Mouse (Mus musculus) inflammation-experienced regulatory T-cells, adult 6 months (primary cell): Measurements from ENCODE around the gene Olfr1270. TPM values are rescaled to one million over a fixed set of nuclear protein-coding genes. Genes with fewer than 3 reads are reported as not detected.
"Not testable (repeated sequence)": the region's sequence is repeated elsewhere in the genome, so short reads cannot be mapped to it uniquely, and the experiment has no call there.

Experiments
- ATAC-seq: one replicate; pipeline ENCODE4 v1.8.0; 2017
- polyA plus RNA-seq, 3 experiments: library from polyadenylated mRNA; unstranded; fragments of 100-300 nt; shearing (Covaris generic); gene quantifications; one replicate each; pipeline ENCODE4 v1.2.1; 2017

Olfr1270 gene
- not detected for polyA plus RNA-seq

DNA sequence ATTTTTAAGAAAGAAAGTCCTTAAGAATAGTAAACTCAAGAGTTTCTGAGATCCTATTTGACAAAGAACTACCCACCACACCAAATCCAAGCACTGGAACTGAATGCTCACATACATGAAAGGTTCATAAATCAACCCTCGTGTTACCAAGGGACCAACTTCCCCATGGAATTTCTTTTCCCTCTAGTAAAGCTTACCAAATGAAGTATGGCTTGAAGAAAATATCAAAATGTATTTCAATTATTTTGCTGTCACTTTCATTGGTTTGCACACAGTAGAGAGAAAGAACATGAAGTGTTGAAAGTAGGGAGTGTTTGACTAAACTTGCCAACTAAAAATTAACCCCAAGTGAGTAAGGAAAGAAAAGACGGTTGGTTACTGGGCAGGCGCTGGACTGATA lies at the start of gene Olfr1270:
Gene Olfr1270 (minus strand): TSS at position 101 of the 400 bp plus-strand sequence.
- ATAC-seq, result no peak

DNA sequence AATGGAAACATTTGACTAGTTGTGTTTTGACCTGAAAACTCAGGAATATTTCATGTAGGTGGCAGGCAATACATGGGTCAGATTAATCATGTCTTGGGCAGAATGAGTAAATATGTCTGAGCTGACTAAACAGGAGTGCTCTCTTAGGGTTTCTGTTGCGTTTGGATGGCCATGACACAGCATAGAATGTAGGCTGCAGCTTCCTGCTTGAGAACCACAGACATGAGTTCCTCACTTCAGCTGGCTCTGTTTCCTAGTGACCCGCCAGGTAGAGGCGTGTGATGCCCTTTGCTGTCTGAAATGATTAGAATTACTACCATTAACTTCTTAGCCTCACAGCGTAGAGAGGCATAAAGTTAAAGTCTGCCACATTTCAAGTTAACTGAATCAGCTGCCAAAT lies 46.7 kb upstream of the Olfr1270 start:
- ATAC-seq, result not testable (repeated sequence)

DNA sequence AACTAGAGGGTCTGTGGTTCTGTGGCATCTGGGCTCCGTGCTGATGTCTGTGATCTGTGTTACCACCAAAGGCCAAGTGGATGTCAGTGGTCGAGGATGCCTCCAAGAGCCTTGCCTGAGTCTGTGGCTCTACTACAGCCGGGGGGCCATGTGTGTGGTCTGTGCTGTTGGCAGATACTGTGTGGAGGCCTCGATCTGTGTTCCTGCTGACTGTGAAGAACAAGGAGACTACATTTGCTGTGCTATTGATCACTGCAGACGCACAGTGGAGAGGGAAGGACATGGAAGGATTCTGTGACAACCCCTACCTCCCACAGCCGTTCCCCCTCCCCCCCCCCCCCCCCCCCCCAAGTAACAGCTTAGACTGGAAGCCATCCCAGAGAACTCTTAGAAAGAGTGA lies 42.4 kb upstream of the Olfr1270 start:
- not testable (repeated sequence) for ATAC-seq

DNA sequence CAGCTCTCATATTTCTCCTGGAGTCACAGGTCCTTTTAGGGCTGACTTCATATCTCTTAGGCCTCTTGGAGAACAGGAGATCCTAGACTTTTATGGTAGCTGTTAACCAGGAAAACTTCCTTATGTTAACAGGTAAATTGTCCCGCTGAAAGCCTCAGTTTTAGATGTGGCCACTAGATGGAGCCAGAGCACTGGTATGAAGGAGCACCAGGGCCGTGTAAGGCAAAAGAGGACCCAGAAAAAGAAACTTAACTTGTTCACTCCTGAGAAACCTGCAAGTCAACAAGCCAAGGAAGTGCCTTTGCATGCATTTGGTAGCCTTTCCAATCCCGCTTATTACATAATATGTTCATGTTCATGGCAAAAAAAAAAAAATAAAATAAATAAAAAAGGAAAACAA lies 41.9 kb upstream of the Olfr1270 start:
- ATAC-seq, result not testable (repeated sequence)

DNA sequence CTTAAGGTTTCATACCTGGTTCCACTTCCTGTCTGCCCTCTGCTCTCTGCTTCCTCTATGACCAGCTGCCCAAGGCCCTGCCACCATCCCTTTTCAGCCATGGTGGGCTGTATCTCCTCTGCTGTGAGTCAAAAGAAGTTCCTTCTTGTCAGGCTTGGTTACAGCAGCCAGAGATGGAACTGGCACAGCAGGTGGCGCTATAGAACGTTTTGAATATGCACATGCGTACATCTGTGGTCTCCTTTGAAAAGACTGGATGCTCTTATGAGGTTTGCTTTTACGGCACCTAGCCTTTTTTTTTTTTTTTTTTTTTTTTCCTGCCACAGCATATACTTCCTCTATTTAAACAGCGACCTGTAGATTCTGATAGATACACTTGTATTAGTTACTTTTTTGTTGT lies 34.2 kb upstream of the Olfr1270 start:
- not testable (repeated sequence) for ATAC-seq

DNA sequence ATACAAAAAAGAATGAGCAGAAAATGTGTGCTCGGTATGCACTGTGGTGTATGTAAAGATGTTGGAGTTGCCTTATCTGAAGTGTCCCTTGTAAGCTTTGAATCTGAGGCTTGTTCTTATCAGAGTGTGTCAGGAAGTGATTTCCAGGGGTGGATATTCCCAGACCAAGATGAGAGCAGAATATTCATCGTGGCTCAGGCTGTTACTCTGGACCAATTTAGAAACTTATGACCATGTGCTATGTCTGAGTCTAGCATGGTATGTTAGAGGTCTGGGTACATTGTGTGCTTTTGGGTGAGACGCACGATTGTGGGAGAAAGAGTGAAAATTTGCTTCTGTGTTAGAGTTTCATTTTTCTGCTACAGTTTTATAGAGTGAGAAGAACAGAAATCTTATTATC lies 33.2 kb upstream of the Olfr1270 start:
- ATAC-seq, result not testable (repeated sequence)

DNA sequence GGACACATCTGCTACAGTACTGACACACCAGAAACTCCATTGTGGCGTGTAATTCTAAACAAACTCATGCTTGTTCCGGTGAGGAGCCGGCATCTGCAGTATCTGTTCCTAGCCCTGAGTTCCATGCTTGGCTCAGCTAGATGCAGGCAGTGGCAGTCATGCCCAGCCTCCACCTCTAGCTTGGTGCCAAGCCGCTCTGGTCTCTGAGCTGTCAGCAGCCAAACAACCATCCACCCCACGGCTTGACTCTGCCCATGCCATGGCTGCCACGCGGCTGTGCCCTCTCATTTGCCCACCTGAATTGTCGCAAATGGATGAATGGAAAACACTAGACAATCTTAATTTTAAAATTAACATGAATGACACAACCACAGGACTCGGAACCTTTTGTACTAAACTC lies 1.0 kb upstream of the Olfr1270 start:
- no peak for ATAC-seq

DNA sequence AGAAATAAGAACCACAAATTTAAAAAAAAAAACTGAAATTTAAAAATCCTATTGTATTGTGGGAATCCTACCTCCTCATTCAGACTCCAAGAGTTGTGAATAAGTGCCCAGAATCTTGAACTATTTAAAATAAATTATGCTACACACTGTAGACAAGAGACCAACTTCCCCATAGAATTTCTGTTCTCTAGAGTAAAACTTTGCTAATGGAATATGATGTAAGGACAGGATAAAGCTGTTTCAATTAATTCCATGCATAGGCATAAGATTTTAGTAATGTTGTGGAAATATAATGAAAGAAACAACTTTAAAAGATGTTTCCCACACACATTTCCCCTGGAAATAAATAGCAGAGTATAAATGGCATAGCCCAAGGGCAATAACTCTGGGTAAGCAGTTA lies 10.7 kb downstream of the Olfr1270 start, which contains the start of gene Olfr32:
Gene Olfr32 (minus strand): TSS at position 101 of the 400 bp plus-strand sequence.
- no peak for ATAC-seq

DNA sequence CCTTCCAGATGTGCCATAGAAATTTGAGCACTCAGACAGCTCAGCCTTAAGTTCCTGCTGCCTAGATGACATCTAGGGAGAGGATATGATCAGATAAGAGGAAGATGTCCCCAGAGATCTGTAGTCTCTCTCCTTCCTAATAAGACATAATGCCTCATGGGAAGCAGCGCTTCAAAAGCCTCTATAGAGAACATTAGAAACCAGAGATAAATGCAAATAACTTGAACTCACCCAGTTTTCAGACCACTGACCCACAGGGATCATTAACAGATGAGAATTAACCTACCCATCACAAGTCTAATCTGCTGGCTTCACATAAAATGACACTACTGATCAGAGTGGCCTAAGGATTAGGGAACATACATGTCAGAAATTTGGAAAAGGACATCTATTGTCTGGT lies 31.6 kb downstream of the Olfr1270 start, which contains the start of gene Olfr1269:
Gene Olfr1269 (minus strand): TSS at position 101 of the 400 bp plus-strand sequence.
- no peak for ATAC-seq

Other genes starting within 250 kb of the Olfr1270 start
- not detected for gene Olfr1258, start 225.8 kb downstream of the Olfr1270 start, polyA plus RNA-seq
- gene Olfr1259, start 204.4 kb downstream of the Olfr1270 start, polyA plus RNA-seq, result not detected
- not detected for gene Olfr1260, start 178.8 kb downstream of the Olfr1270 start, polyA plus RNA-seq
- not detected for gene Olfr1261, start 161.9 kb downstream of the Olfr1270 start, polyA plus RNA-seq
- not detected for gene Olfr1262, start 152.9 kb downstream of the Olfr1270 start, polyA plus RNA-seq
- gene Olfr1263, start 141.0 kb downstream of the Olfr1270 start, polyA plus RNA-seq, result not detected
- gene Olfr1264, start 127.5 kb downstream of the Olfr1270 start, polyA plus RNA-seq, result not detected
- gene Olfr1265, start 117.8 kb downstream of the Olfr1270 start, polyA plus RNA-seq, result not detected
- not detected for gene Olfr140, start 89.5 kb downstream of the Olfr1270 start, polyA plus RNA-seq
- gene Olfr1269, start 31.7 kb downstream of the Olfr1270 start, polyA plus RNA-seq, result under 1 TPM in 1 of 3 experiments, not detected in 2; 0.34 TPM
- gene Olfr32, start 10.8 kb downstream of the Olfr1270 start, polyA plus RNA-seq, result not detected
- not detected for gene Olfr1506, start 71.4 kb upstream of the Olfr1270 start, polyA plus RNA-seq
- gene Olfr142, start 104.5 kb upstream of the Olfr1270 start, polyA plus RNA-seq, result not detected
- gene Olfr1271, start 117.9 kb upstream of the Olfr1270 start, polyA plus RNA-seq, result under 1 TPM in 1 of 3 experiments, not detected in 2; 0.05 TPM
- not detected for gene Olfr1272, start 139.8 kb upstream of the Olfr1270 start, polyA plus RNA-seq
- gene Gm13769, start 169.1 kb upstream of the Olfr1270 start, polyA plus RNA-seq, result not detected
- not detected for gene Olfr1274-ps, start 245.6 kb upstream of the Olfr1270 start, polyA plus RNA-seq